Mouse (Mus musculus): ENCODE data around the gene Ank2. TPM values are rescaled to one million over a fixed set of nuclear protein-coding genes. Genes with fewer than 3 reads are reported as not detected.

Ank2 gene
- polyA plus RNA-seq, 1 experiment: 1.1 TPM

DNA sequence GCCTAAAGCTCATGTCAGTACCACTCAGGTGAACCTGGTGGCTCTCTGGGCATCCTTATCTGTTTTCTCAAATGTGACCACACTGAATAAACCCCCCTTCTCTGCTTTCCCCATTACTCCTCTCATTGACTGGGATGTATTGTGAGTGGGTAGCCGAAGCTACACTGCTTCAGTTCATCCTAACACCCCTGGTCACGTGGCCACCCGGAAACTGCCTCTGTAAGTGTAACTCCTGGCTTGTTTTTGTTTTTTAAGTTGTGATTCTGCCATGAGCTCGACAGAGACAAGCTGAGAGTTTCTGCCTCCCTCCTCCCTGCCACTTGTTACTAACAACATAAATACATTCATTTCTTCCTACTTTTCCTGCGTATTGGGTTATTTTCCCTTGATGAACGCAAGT lies 203.2 kb downstream of the Ank2 start:
- WGBS: 73% methylated on average over 6 of the region's 6 CpGs
- Histone ChIP-seq H3K27me3 (ENCODE audit: control insufficient read depth, insufficient read depth, low read length) (no peaks in the 10 kb centered on the region), H3K36me3 (ENCODE audit: control insufficient read depth, insufficient read depth, low read length) (no peaks in the 10 kb centered on the region), H3K4me3 (ENCODE audit: low read depth, low read length) (no peak overlapping the region), H3K4me1 (ENCODE audit: control insufficient read depth, insufficient read depth, insufficient read length, low read length) (no peaks in the 10 kb centered on the region), H3K27ac (ENCODE audit: insufficient read depth, low read depth, low read length) (no peak overlapping the region)
- no peak for TF ChIP-seq POLR2A (IDR thresholded peaks at IDR 0.05; ENCODE audit: low read depth, low read length)
- TF ChIP-seq CTCF (IDR thresholded peaks at IDR 0.05; ENCODE audit: extremely low read depth, insufficient read length, insufficient replicate concordance, low read depth, low read length): no peak

DNA sequence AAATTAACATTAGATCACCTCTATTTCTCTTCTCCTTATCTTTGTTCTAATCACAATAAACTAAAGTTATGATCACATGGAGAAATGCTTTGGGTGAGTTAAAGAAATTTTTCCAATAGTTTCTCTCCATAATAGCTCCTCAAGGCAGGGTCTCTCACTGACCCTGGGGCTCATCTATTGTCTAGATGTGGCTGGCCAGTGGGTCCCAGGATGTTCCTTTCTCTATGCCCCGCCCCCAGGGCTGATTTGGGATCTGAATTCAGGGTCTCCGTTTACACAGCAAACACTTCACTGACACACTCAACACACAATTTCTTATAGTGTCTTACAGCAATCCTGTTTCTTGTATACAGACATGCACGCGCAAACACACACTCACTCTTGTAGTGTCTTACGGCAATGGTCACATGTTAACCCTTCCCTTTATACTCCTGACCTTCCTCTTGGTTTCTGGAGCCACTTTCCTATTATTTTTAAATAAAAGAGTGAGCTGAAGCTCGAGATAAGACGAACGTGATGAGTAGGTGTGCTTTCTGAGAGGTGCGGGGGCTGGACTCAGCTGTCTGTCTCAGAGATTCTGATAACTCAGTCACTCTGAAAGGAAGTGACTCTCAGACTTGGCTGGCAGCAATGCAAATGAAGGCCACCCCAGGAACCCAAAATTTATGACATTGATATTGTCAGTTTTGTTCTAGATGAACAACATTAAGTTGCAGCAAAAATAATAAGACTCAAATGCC lies 204.4 kb downstream of the Ank2 start:
- WGBS: 60% methylated on average over 9 of the region's 9 CpGs
- H3K4me1 ChIP-seq (ENCODE audit: control insufficient read depth, insufficient read depth, insufficient read length, low read length): no peaks in the 10 kb centered on the region
- TF ChIP-seq POLR2A (IDR thresholded peaks at IDR 0.05; ENCODE audit: low read depth, low read length) (no peak), CTCF (IDR thresholded peaks at IDR 0.05; ENCODE audit: extremely low read depth, insufficient read length, insufficient replicate concordance, low read depth, low read length) (no peak)
- H3K4me3 ChIP-seq (ENCODE audit: low read depth, low read length): no peak overlapping the region
- no peak overlapping the region for H3K27ac ChIP-seq (ENCODE audit: insufficient read depth, low read depth, low read length)
- H3K36me3 ChIP-seq (ENCODE audit: control insufficient read depth, insufficient read depth, low read length): no peaks in the 10 kb centered on the region
- H3K27me3 ChIP-seq (ENCODE audit: control insufficient read depth, insufficient read depth, low read length): no peaks in the 10 kb centered on the region

DNA sequence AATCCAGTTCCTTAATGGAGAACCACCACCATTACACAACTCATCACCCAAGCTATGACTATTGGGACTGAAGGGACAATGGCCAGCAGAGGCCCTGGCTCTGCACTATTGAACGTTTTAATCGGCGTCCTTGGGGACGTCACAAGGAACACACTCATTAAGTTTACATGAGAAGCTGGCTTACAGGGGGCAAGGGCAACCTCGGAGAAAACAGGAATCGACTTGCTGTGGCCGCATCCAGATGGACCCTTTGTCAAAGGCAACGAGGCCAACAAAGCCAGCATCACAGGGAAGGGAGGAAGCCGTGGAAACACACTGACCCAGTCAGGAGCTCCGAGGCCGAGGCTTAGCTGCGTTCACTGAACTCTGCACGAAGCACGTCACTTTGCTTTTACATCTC lies 205.1 kb downstream of the Ank2 start:
- Histone ChIP-seq H3K4me3 (ENCODE audit: low read depth, low read length) (no peak overlapping the region), H3K27ac (ENCODE audit: insufficient read depth, low read depth, low read length) (no peak overlapping the region), H3K4me1 (ENCODE audit: control insufficient read depth, insufficient read depth, insufficient read length, low read length) (no peaks in the 10 kb centered on the region), H3K36me3 (ENCODE audit: control insufficient read depth, insufficient read depth, low read length) (no peaks in the 10 kb centered on the region), H3K27me3 (ENCODE audit: control insufficient read depth, insufficient read depth, low read length) (no peaks in the 10 kb centered on the region)
- TF ChIP-seq POLR2A (IDR thresholded peaks at IDR 0.05; ENCODE audit: low read depth, low read length) (no peak), CTCF (IDR thresholded peaks at IDR 0.05; ENCODE audit: extremely low read depth, insufficient read length, insufficient replicate concordance, low read depth, low read length) (no peak)
- 87% methylated on average over 14 of the region's 14 CpGs for WGBS

DNA sequence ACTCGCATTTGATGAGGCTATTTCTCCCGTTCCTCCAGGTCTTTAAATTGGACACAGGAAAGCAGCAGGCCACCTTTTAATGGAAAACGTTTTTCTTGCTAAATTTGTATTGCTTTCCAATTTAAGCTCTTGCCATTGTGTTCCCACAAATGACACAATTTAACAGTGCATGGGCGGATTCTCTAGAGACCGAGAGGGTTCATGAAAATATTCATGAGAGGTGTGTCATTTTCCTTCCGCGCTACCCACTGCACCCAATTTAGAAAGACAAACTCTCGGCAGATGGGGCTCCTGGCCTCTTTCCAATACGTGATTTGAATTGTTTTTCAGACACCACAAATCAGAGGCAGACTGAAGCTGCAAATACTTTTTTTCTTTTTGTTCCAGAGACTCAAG lies 205.7 kb downstream of the Ank2 start:
- 78% methylated on average over 9 of the region's 9 CpGs for WGBS
- Histone ChIP-seq H3K36me3 (ENCODE audit: control insufficient read depth, insufficient read depth, low read length) (no peaks in the 10 kb centered on the region), H3K4me1 (ENCODE audit: control insufficient read depth, insufficient read depth, insufficient read length, low read length) (no peaks in the 10 kb centered on the region), H3K4me3 (ENCODE audit: low read depth, low read length) (no peak overlapping the region), H3K27me3 (ENCODE audit: control insufficient read depth, insufficient read depth, low read length) (no peaks in the 10 kb centered on the region), H3K27ac (ENCODE audit: insufficient read depth, low read depth, low read length) (no peak overlapping the region)
- TF ChIP-seq CTCF (IDR thresholded peaks at IDR 0.05; ENCODE audit: extremely low read depth, insufficient read length, insufficient replicate concordance, low read depth, low read length) (no peak), POLR2A (IDR thresholded peaks at IDR 0.05; ENCODE audit: low read depth, low read length) (no peak)

DNA sequence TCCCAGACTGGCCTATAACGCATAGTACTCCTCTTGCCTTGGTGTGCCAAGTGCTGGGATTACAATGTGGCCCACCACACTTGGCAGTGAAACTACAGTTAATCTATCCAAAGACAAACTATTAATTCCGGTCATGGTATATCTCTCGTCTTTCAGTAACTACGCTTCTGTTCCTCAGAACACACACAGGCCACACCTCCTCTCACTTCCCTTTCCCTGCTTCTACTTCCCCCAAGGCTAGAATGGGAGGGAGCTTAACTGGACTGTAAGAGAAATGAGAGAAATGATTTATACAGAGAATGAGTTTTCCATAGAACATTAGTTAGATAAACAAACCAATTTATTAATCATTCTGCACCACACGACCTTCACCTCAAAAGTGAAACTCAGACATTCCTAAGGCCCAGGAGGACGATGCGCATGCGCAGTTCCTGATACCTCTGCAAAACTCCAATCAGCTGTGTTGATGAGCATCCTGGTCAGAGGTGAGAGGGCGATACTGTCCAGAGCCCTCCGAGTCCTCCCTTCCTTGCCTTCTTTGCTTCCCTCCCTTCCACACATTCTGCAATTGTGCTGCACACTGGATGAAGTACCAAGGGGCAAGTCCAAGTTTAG lies 206.2 kb downstream of the Ank2 start:
- no peak overlapping the region for H3K4me3 ChIP-seq (ENCODE audit: low read depth, low read length)
- no peak overlapping the region for H3K27ac ChIP-seq (ENCODE audit: insufficient read depth, low read depth, low read length)
- no peaks in the 10 kb centered on the region for H3K4me1 ChIP-seq (ENCODE audit: control insufficient read depth, insufficient read depth, insufficient read length, low read length)
- no peaks in the 10 kb centered on the region for H3K36me3 ChIP-seq (ENCODE audit: control insufficient read depth, insufficient read depth, low read length)
- no peaks in the 10 kb centered on the region for H3K27me3 ChIP-seq (ENCODE audit: control insufficient read depth, insufficient read depth, low read length)
- WGBS: 85% methylated on average over 10 of the region's 10 CpGs
- TF ChIP-seq CTCF (IDR thresholded peaks at IDR 0.05; ENCODE audit: extremely low read depth, insufficient read length, insufficient replicate concordance, low read depth, low read length): no peak
- TF ChIP-seq POLR2A (IDR thresholded peaks at IDR 0.05; ENCODE audit: low read depth, low read length): no peak

DNA sequence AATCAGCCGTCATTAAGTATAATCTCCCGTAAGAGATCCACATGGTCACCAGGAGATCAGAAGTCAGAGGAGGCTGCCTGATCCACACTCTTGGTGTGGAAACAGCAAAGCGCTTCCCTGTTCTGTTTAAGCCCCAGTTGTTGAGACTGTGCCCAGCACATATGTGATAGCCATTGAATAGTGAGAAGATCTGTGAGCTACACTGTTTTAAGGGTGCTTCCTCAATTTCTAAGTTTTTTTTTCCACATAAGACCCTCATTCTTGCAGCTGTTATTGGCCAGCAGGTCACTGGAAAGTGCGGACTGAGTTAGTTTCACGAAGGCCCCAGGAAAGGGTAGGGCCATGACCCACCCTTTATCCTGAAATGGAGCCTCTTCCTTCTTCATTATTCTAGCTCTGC lies 216.9 kb downstream of the Ank2 start:
- Histone ChIP-seq H3K36me3 (ENCODE audit: control insufficient read depth, insufficient read depth, low read length) (no peaks in the 10 kb centered on the region), H3K4me3 (ENCODE audit: low read depth, low read length) (no peak overlapping the region), H3K27ac (ENCODE audit: insufficient read depth, low read depth, low read length) (no peak overlapping the region), H3K4me1 (ENCODE audit: control insufficient read depth, insufficient read depth, insufficient read length, low read length) (no peaks in the 10 kb centered on the region), H3K27me3 (ENCODE audit: control insufficient read depth, insufficient read depth, low read length) (no peaks in the 10 kb centered on the region)
- no peak for TF ChIP-seq CTCF (IDR thresholded peaks at IDR 0.05; ENCODE audit: extremely low read depth, insufficient read length, insufficient replicate concordance, low read depth, low read length)
- no peak for TF ChIP-seq POLR2A (IDR thresholded peaks at IDR 0.05; ENCODE audit: low read depth, low read length)
- WGBS: 80% methylated on average over 5 of the region's 5 CpGs

DNA sequence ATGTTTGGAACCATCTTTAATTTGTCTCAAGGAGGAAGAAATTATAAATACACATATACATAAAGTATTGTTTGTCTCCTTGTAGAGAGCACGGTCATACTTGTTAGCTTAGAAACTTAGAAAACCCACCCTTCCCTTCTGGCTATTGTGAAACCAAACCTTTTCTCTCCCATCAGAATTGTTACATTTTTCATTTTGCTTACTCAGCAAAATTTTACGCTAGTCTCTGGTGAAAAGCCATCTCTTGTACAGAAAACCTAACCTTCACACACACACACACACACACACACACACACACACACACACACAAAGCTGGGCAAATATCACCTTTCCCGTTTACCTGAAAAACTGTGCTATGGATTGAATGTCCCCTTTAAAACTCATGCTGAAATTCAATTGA lies 217.8 kb downstream of the Ank2 start:
- WGBS: 87% methylated on average over 3 of the region's 3 CpGs
- Histone ChIP-seq H3K27ac (ENCODE audit: insufficient read depth, low read depth, low read length) (no peak overlapping the region), H3K4me3 (ENCODE audit: low read depth, low read length) (no peak overlapping the region), H3K36me3 (ENCODE audit: control insufficient read depth, insufficient read depth, low read length) (no peaks in the 10 kb centered on the region), H3K27me3 (ENCODE audit: control insufficient read depth, insufficient read depth, low read length) (no peaks in the 10 kb centered on the region), H3K4me1 (ENCODE audit: control insufficient read depth, insufficient read depth, insufficient read length, low read length) (no peaks in the 10 kb centered on the region)
- no peak for TF ChIP-seq POLR2A (IDR thresholded peaks at IDR 0.05; ENCODE audit: low read depth, low read length)

Measured in small intestine, adult 2 months (tissue).